Mouse (Mus musculus) hindbrain, embryonic 12.5 days (tissue): ENCODE measurements around the gene Mrpl21. TPM values are rescaled to one million over a fixed set of nuclear protein-coding genes. Genes with fewer than 3 reads are reported as not detected.
A peak's percentile ranks its signal among the peaks of the same experiment; 100 is the strongest.

Experiments used
- ATAC-seq: fragments of 200-750 bp; cut with Nextera tagmentation; 2 replicates; pipeline ENCODE4 v1.8.0; 2017; ENCODE audit warnings: moderate TSS enrichment; ENCODE audit not compliant: low FRiP score
- H3K27ac ChIP-seq: fragments of 300-500 bp; sonication (generic); 2 replicates; pipeline ENCODE4 v1.5.1; 2016; ENCODE audit warnings: mild to moderate bottlenecking
- H3K27me3 ChIP-seq: fragments of 300-500 bp; sonication (generic); 2 replicates; pipeline ENCODE4 v1.6.1; 2016; ENCODE audit warnings: mild to moderate bottlenecking
- H3K36me3 ChIP-seq: fragments of 300-500 bp; sonication (generic); 2 replicates; pipeline ENCODE4 v1.6.1; 2016; ENCODE audit warnings: mild to moderate bottlenecking
- H3K4me1 ChIP-seq: fragments of 300-500 bp; sonication (generic); 2 replicates; pipeline ENCODE4 v1.6.1; 2016
- H3K4me2 ChIP-seq: fragments of 300-500 bp; sonication (generic); replicated peaks from 2 replicates; pipeline ENCODE4 v1.6.1; 2016; ENCODE audit warnings: mild to moderate bottlenecking
- H3K4me3 ChIP-seq: fragments of 300-500 bp; sonication (generic); 2 replicates; pipeline ENCODE4 v1.5.1; 2016; ENCODE audit warnings: mild to moderate bottlenecking
- H3K9ac ChIP-seq: fragments of 300-500 bp; sonication (generic); 2 replicates; pipeline ENCODE4 v1.6.1; 2016; ENCODE audit warnings: mild to moderate bottlenecking, moderate library complexity
- H3K9me3 ChIP-seq: fragments of 300-500 bp; sonication (generic); replicated peaks from 2 replicates; pipeline ENCODE4 v1.6.1; 2016; ENCODE audit warnings: mild to moderate bottlenecking
- WGBS: fragments of 180-500 bp; shearing (Covaris S2); methylation state at CpG from one replicate; pipeline ENCODE4 v1.1.7; 2016; 5-methylcytosine and 5-hydroxymethylcytosine counted together
- microRNA-seq: library from miRNA; unstranded; fragments of <30 nt; microRNA quantifications from one replicate; pipeline ENCODE4, GENCODE M21; 2017
- polyA plus RNA-seq: library from polyadenylated mRNA; unstranded; fragments of >200 nt; fragmentation: Nextera tagmentation; extraction: Ambion mirVana; gene quantifications from 2 replicates; pipeline ENCODE4 v1.2.1, GENCODE M21; 2016

Gene Mrpl21
- polyA plus RNA-seq, 1 experiment from 2014 or later = 114 TPM

- Histone ChIP-seq H3K36me3 (no peaks in the 10 kb centered on the region), H3K27ac (no peak overlapping the region), H3K9ac (no peak overlapping the region), H3K27me3 (no peaks in the 10 kb centered on the region; the same call in 1 of the 2 replicates), H3K4me1 (peaks cover 20% of the 10 kb centered on the region), H3K4me3 (no peak overlapping the region), H3K9me3 (no peaks in the 10 kb centered on the region), H3K4me2 (no peak overlapping the region)
- WGBS = 59% methylated on average over 6 of the region's 6 CpGs
- ATAC-seq = no peak
Observed at GRCm38 (mm10) chr19:3333247-3333646, 50.5 kb downstream of the Mrpl21 start.

- Histone ChIP-seq H3K27ac (peak overlapping the region; percentile 64), H3K9me3 (no peaks in the 10 kb centered on the region), H3K4me2 (no peak overlapping the region), H3K36me3 (no peaks in the 10 kb centered on the region), H3K4me1 (peaks cover 20% of the 10 kb centered on the region), H3K4me3 (no peak overlapping the region), H3K9ac (no peak overlapping the region), H3K27me3 (no peaks in the 10 kb centered on the region; the same call in 1 of the 2 replicates)
- 45% methylated on average over 17 of the region's 17 CpGs for WGBS
- ATAC-seq = peak; percentile 68
Observed at GRCm38 (mm10) chr19:3333694-3334515, 51.2 kb downstream of the Mrpl21 start.

GRCm38 (mm10) chr19:3334550-3334949, 51.8 kb downstream of the Mrpl21 start:
- ATAC-seq = no peak
- no peaks in the 10 kb centered on the region for H3K36me3 ChIP-seq

GRCm38 (mm10) chr19:3335917-3336316, 53.2 kb downstream of the Mrpl21 start:
- no peak overlapping the region for H3K4me2 ChIP-seq
- H3K4me3 ChIP-seq = no peak overlapping the region
- no peak for ATAC-seq
- WGBS = 82% methylated on average over 1 of the region's 1 CpGs
- no peaks in the 10 kb centered on the region for H3K36me3 ChIP-seq
- no peaks in the 10 kb centered on the region for H3K9me3 ChIP-seq
- H3K27me3 ChIP-seq = no peaks in the 10 kb centered on the region; the same call in 1 of the 2 replicates
- peaks cover 20% of the 10 kb centered on the region for H3K4me1 ChIP-seq
- no peak overlapping the region for H3K27ac ChIP-seq
- no peak overlapping the region for H3K9ac ChIP-seq

More at GRCm38 (mm10) chr19:3334550-3334949, 51.8 kb downstream of the Mrpl21 start:
- WGBS = 74% methylated on average over 4 of the region's 4 CpGs
- no peak overlapping the region for H3K9ac ChIP-seq
- peak overlapping the region; percentile 57; the same call in 1 of the 2 replicates for H3K27ac ChIP-seq
- H3K4me1 ChIP-seq = peaks cover 20% of the 10 kb centered on the region
- H3K27me3 ChIP-seq = no peaks in the 10 kb centered on the region; the same call in 1 of the 2 replicates
- no peak overlapping the region for H3K4me3 ChIP-seq
- no peaks in the 10 kb centered on the region for H3K9me3 ChIP-seq
- no peak overlapping the region for H3K4me2 ChIP-seq

GRCm38 (mm10) chr19:3336485-3337255, 54.0 kb downstream of the Mrpl21 start:
- no peak for ATAC-seq
- H3K36me3 ChIP-seq = no peaks in the 10 kb centered on the region
- no peak overlapping the region for H3K4me2 ChIP-seq
- no peak overlapping the region for H3K9ac ChIP-seq
- WGBS = 62% methylated on average over 8 of the region's 8 CpGs
- peaks cover 20% of the 10 kb centered on the region for H3K4me1 ChIP-seq
- H3K4me3 ChIP-seq = no peak overlapping the region
- no peaks in the 10 kb centered on the region; the same call in 1 of the 2 replicates for H3K27me3 ChIP-seq
- no peak overlapping the region for H3K27ac ChIP-seq
- H3K9me3 ChIP-seq = no peaks in the 10 kb centered on the region

GRCm38 (mm10) chr19:3339187-3339586, 56.5 kb downstream of the Mrpl21 start:
- H3K36me3 ChIP-seq = no peaks in the 10 kb centered on the region
- H3K27me3 ChIP-seq = no peaks in the 10 kb centered on the region; the same call in 1 of the 2 replicates
- H3K4me2 ChIP-seq = no peak overlapping the region
- H3K27ac ChIP-seq = no peak overlapping the region
- H3K4me1 ChIP-seq = peaks cover 11% of the 10 kb centered on the region
- no peak overlapping the region for H3K4me3 ChIP-seq
- H3K9me3 ChIP-seq = no peaks in the 10 kb centered on the region
- no peak overlapping the region for H3K9ac ChIP-seq
- 84% methylated on average over 8 of the region's 8 CpGs for WGBS
- no peak for ATAC-seq

GRCm38 (mm10) chr19:3341021-3341420, 58.3 kb downstream of the Mrpl21 start:
- no peak overlapping the region for H3K27ac ChIP-seq
- no peaks in the 10 kb centered on the region for H3K27me3 ChIP-seq
- no peak overlapping the region for H3K4me3 ChIP-seq
- no peak overlapping the region for H3K9ac ChIP-seq
- no peak overlapping the region for H3K4me2 ChIP-seq
- no peaks in the 10 kb centered on the region for H3K36me3 ChIP-seq
- ATAC-seq = no peak
- H3K4me1 ChIP-seq = peaks cover 2% of the 10 kb centered on the region; the same call in 1 of the 2 replicates
- 84% methylated on average over 3 of the region's 3 CpGs for WGBS
- H3K9me3 ChIP-seq = no peaks in the 10 kb centered on the region

Small RNA genes within 50 kb of the gene (microRNA-seq; reads per million reads assigned to microRNA genes)
- not detected for gene Mir6984

Other genes starting within 250 kb of the Mrpl21 start
- gene Ighmbp2, start 116 bp downstream of the Mrpl21 start, polyA plus RNA-seq = 11.8 and 12.7 TPM in 2 replicates
- gene Cpt1a, start 39.4 kb downstream of the Mrpl21 start, polyA plus RNA-seq = 13.2 and 14.0 TPM in 2 replicates
- 0.48 and 0.71 TPM in 2 replicates for gene Tesmin, start 106.0 kb downstream of the Mrpl21 start, polyA plus RNA-seq
- 6.2 and 8.7 TPM in 2 replicates for gene Gal, start 131.6 kb downstream of the Mrpl21 start, polyA plus RNA-seq